Mouse (Mus musculus): Measurements from ENCODE around the gene Metap1d. TPM values are rescaled to one million over a fixed set of nuclear protein-coding genes. Genes with fewer than 3 reads are reported as not detected.

The Metap1d gene
- polyA plus RNA-seq, 1 experiment from 2014 or later = 35.7 TPM

DNA sequence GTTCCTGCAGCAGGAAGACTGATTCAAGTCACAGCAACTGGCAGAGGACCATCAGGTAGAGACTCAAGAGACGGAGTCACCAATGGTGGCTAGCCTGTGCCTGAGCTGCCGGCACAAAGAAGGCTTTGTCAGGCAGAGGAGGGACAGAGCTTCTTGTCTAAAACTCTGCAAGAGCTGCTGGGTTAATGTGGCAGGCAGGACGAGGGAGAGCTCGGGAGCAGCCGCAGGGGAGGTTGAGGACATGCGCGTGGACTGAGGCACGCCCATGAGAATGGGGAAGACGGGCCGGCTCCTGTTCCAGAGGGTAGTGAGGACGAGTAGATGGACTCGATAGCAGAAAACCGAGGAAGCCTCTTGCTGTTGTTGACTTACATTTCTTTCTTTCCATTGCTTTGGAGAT, 5.5 kb downstream of the Metap1d start:
- Histone ChIP-seq H3K4me2 (no peak overlapping the region), H3K27me3 (replicated peaks) (no peaks in the 10 kb centered on the region), H3K4me1 (peaks cover 2% of the 10 kb centered on the region; the same call in 1 of the 2 replicates), H3K9ac (no peak overlapping the region), H3K4me3 (no peak overlapping the region), H3K27ac (no peak overlapping the region), H3K36me3 (replicated peaks) (no peaks in the 10 kb centered on the region), H3K9me3 (no peaks in the 10 kb centered on the region)
- no peak for ATAC-seq (replicated peaks)
- 64% methylated on average over 13 of the region's 13 CpGs for WGBS

GRCm38 (mm10) chr2:71459659-71460058, 6.6 kb downstream of the Metap1d start:
- Histone ChIP-seq H3K4me3 (no peak overlapping the region), H3K9ac (no peak overlapping the region), H3K4me1 (no peaks in the 10 kb centered on the region), H3K4me2 (no peak overlapping the region), H3K36me3 (replicated peaks) (no peaks in the 10 kb centered on the region), H3K27me3 (replicated peaks) (no peaks in the 10 kb centered on the region), H3K27ac (no peak overlapping the region), H3K9me3 (no peaks in the 10 kb centered on the region)
- 93% methylated on average over 1 of the region's 1 CpGs for WGBS
- no peak for ATAC-seq (replicated peaks)

GRCm38 (mm10) chr2:71461139-71461538, 8.1 kb downstream of the Metap1d start:
- H3K9ac ChIP-seq = no peak overlapping the region
- no peak overlapping the region for H3K27ac ChIP-seq
- H3K4me2 ChIP-seq = no peak overlapping the region
- no peak overlapping the region for H3K4me3 ChIP-seq
- WGBS = 65% methylated on average over 6 of the region's 6 CpGs
- ATAC-seq (replicated peaks) = no peak
- H3K9me3 ChIP-seq = no peaks in the 10 kb centered on the region
- no peaks in the 10 kb centered on the region for H3K27me3 ChIP-seq (replicated peaks)
- no peaks in the 10 kb centered on the region for H3K4me1 ChIP-seq
- H3K36me3 ChIP-seq (replicated peaks) = no peaks in the 10 kb centered on the region

DNA sequence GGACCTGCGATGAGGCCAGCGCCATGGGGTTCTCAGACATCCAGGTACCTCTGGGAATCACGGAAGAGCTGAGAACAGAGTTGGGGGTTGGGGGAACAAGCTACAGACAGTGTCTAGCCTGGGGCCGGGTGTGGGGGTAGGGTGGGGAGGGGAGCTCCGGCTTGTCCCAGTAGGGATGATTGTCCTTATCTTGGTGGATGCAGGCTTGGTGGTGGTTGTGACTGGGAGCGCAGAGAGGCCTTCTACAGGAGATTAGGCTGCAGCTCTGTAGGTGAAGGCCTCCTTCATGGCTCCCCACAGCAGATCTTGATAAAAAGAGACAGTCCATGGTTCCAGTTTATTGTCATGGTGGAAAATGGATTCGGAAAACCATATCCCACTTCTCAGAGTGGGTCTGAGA, 8.5 kb downstream of the Metap1d start:
- WGBS = 56% methylated on average over 7 of the region's 7 CpGs
- no peaks in the 10 kb centered on the region for H3K27me3 ChIP-seq (replicated peaks)

DNA sequence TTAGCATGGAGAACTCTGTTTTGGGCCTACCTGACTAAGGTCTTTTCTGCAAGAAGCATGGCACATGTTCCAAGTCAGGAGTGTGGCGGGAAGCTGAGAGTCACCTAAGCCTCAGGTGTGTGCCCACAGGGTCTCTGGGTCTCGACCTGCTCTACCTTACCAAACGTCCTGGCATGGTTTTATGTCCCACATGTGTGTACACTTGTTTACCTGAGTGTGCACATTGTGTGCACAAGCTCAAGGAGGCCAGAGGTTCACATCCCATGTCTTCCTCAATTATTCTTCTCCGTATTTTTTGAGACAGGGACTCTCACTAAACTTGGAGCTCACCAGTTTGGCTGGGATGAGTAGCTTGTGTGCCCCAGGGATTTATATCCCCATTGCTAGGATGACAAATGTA, 9.0 kb downstream of the Metap1d start:
- no peaks in the 10 kb centered on the region for H3K9me3 ChIP-seq
- no peaks in the 10 kb centered on the region for H3K27me3 ChIP-seq (replicated peaks)
- H3K4me3 ChIP-seq = no peak overlapping the region
- no peaks in the 10 kb centered on the region for H3K36me3 ChIP-seq (replicated peaks)
- H3K27ac ChIP-seq = no peak overlapping the region
- no peak overlapping the region for H3K4me2 ChIP-seq
- no peaks in the 10 kb centered on the region for H3K4me1 ChIP-seq
- ATAC-seq (replicated peaks) = no peak
- 89% methylated on average over 4 of the region's 4 CpGs for WGBS
- no peak overlapping the region for H3K9ac ChIP-seq

More for the DNA sequence above, 8.5 kb downstream of the Metap1d start:
- H3K27ac ChIP-seq = no peak overlapping the region
- H3K4me3 ChIP-seq = no peak overlapping the region
- no peak overlapping the region for H3K9ac ChIP-seq
- H3K36me3 ChIP-seq (replicated peaks) = no peaks in the 10 kb centered on the region
- no peaks in the 10 kb centered on the region for H3K9me3 ChIP-seq
- H3K4me1 ChIP-seq = no peaks in the 10 kb centered on the region
- no peak for ATAC-seq (replicated peaks)
- no peak overlapping the region for H3K4me2 ChIP-seq

DNA sequence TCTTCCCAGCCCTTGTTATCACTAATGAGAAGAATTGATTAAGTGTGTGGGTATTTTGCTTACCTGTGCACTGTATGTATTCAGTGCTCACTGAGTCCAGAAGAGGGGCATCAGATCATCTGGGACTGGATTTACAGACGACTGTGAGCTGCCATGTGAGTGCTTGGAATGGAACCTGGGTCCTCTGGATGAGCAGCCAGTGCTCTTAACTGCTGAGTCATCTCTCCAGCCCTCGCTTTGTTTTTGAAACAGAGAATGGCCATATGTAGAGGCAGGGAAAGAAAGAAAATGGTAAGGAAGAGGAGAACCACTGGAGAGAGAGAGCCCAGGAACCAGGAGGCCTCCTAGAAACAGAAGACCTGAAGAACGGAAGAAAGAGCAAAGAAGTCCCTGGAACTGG, 9.5 kb downstream of the Metap1d start:
- ATAC-seq (replicated peaks) = no peak
- no peak overlapping the region for H3K27ac ChIP-seq
- no peaks in the 10 kb centered on the region for H3K4me1 ChIP-seq
- H3K4me2 ChIP-seq = no peak overlapping the region
- no peak overlapping the region for H3K9ac ChIP-seq
- WGBS = 78% methylated on average over 3 of the region's 3 CpGs
- H3K9me3 ChIP-seq = no peaks in the 10 kb centered on the region
- no peak overlapping the region for H3K4me3 ChIP-seq
- no peaks in the 10 kb centered on the region for H3K36me3 ChIP-seq (replicated peaks)
- H3K27me3 ChIP-seq (replicated peaks) = no peaks in the 10 kb centered on the region

DNA sequence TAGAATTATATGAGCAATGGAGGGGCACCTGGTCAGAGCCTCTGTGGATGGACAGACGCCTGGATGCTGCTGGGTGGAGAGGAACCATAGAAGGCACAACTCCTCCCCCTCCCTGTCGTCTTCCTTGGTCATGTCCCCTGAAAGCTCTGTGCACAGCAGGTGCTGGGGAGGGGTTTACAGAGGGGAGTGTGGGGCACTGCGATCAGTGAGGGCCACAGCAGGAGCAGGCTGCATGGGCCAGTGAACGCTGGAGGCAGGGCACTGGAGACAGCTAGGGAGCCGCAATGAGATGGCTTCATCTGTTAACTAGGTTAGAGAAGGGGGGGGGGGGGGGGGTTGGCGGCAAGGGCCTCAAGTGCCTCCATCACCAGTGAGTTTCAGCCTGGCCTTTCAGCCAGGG, 13.0 kb downstream of the Metap1d start:
- Histone ChIP-seq H3K9ac (no peak overlapping the region), H3K4me1 (no peaks in the 10 kb centered on the region), H3K9me3 (no peaks in the 10 kb centered on the region), H3K36me3 (replicated peaks) (no peaks in the 10 kb centered on the region), H3K27me3 (replicated peaks) (no peaks in the 10 kb centered on the region), H3K27ac (no peak overlapping the region), H3K4me3 (no peak overlapping the region), H3K4me2 (no peak overlapping the region)
- ATAC-seq (replicated peaks) = no peak
- WGBS = 3% methylated on average over 5 of the region's 6 CpGs

- Histone ChIP-seq H3K4me3 (no peak overlapping the region), H3K27ac (no peak overlapping the region), H3K9ac (no peak overlapping the region), H3K4me1 (no peaks in the 10 kb centered on the region), H3K9me3 (no peaks in the 10 kb centered on the region), H3K4me2 (no peak overlapping the region), H3K36me3 (replicated peaks) (no peaks in the 10 kb centered on the region), H3K27me3 (replicated peaks) (no peaks in the 10 kb centered on the region)
- ATAC-seq (replicated peaks) = no peak
- 50% methylated on average over 11 of the region's 11 CpGs for WGBS
These were observed 13.9 kb downstream of the Metap1d start for GRCm38 (mm10) chr2:71466861-71467450.

DNA sequence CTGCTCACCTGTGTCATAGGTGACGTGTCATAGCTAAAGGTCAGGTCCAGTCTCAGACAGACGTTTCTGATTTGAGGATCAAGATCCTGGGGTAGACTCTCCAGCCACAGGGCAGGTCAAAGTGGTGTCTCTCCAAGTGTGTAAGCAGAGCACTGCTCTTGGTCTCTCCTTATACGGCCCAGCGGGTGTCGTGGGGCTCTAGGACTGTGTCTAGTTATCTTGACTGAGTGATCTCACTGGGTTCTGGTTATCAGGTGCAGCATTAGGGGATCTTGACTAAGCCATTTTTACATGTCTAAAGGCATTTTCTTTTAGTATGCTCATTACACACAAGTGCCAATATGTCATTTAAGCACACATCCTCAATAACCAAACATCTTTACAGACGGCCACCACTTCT, 18.0 kb downstream of the Metap1d start:
- H3K27me3 ChIP-seq (replicated peaks) = no peaks in the 10 kb centered on the region
- H3K9ac ChIP-seq = no peak overlapping the region
- no peaks in the 10 kb centered on the region for H3K4me1 ChIP-seq
- no peak overlapping the region for H3K4me2 ChIP-seq
- no peak overlapping the region for H3K4me3 ChIP-seq
- H3K9me3 ChIP-seq = no peaks in the 10 kb centered on the region
- no peaks in the 10 kb centered on the region for H3K36me3 ChIP-seq (replicated peaks)
- WGBS = 87% methylated on average over 6 of the region's 6 CpGs
- no peak overlapping the region for H3K27ac ChIP-seq
- ATAC-seq (replicated peaks) = no peak

DNA sequence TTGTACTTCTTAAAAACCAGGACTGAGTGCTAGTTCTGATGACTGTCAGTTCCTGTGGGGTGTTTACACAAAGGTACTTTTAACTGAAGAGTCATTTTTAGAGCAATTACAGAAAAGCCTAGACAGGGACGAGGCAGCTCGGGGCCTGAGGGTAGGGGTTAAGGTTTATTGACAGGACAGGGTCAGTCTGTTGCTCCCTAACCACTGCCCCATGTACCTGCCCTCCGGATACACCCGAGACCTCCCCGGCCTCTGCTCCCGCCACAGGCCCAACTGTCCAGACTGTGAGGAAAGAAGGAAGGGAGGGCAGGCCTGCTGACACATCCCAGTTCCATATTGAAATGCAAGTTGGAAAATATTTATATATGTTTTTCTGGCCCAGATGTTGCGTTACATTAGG, 20.8 kb downstream of the Metap1d start:
- Histone ChIP-seq H3K4me2 (no peak overlapping the region), H3K36me3 (replicated peaks) (no peaks in the 10 kb centered on the region), H3K9me3 (no peaks in the 10 kb centered on the region), H3K4me1 (no peaks in the 10 kb centered on the region), H3K4me3 (no peak overlapping the region), H3K27ac (no peak overlapping the region), H3K9ac (no peak overlapping the region), H3K27me3 (replicated peaks) (no peaks in the 10 kb centered on the region)
- 67% methylated on average over 7 of the region's 7 CpGs for WGBS
- no peak for ATAC-seq (replicated peaks)

GRCm38 (mm10) chr2:71474345-71474744, 21.3 kb downstream of the Metap1d start:
- H3K9ac ChIP-seq = no peak overlapping the region
- H3K4me1 ChIP-seq = no peaks in the 10 kb centered on the region
- WGBS = 49% methylated on average over 7 of the region's 7 CpGs
- H3K9me3 ChIP-seq = no peaks in the 10 kb centered on the region
- H3K4me3 ChIP-seq = no peak overlapping the region
- no peak for ATAC-seq (replicated peaks)
- H3K27me3 ChIP-seq (replicated peaks) = no peaks in the 10 kb centered on the region
- H3K27ac ChIP-seq = no peak overlapping the region
- no peaks in the 10 kb centered on the region for H3K36me3 ChIP-seq (replicated peaks)
- H3K4me2 ChIP-seq = no peak overlapping the region

GRCm38 (mm10) chr2:71475311-71475710, 22.2 kb downstream of the Metap1d start:
- H3K27ac ChIP-seq = no peak overlapping the region

GRCm38 (mm10) chr2:71475760-71476159, 22.7 kb downstream of the Metap1d start:
- Histone ChIP-seq H3K9ac (no peak overlapping the region), H3K27me3 (replicated peaks) (no peaks in the 10 kb centered on the region), H3K9me3 (no peaks in the 10 kb centered on the region), H3K4me2 (no peak overlapping the region), H3K4me1 (no peaks in the 10 kb centered on the region), H3K4me3 (no peak overlapping the region), H3K36me3 (replicated peaks) (no peaks in the 10 kb centered on the region), H3K27ac (no peak overlapping the region)
- ATAC-seq (replicated peaks) = no peak
- WGBS = 85% methylated on average over 4 of the region's 4 CpGs

More at GRCm38 (mm10) chr2:71475311-71475710, 22.2 kb downstream of the Metap1d start:
- H3K9me3 ChIP-seq = no peaks in the 10 kb centered on the region
- no peak for ATAC-seq (replicated peaks)
- no peak overlapping the region for H3K4me3 ChIP-seq
- no peaks in the 10 kb centered on the region for H3K36me3 ChIP-seq (replicated peaks)
- 82% methylated on average over 10 of the region's 10 CpGs for WGBS
- no peak overlapping the region for H3K9ac ChIP-seq
- no peaks in the 10 kb centered on the region for H3K4me1 ChIP-seq
- no peaks in the 10 kb centered on the region for H3K27me3 ChIP-seq (replicated peaks)
- no peak overlapping the region for H3K4me2 ChIP-seq
